Mouse (Mus musculus) midbrain, embryonic 14.5 days (tissue): ENCODE data around the gene Nop53. TPM values are rescaled to one million over a fixed set of nuclear protein-coding genes. Genes with fewer than 3 reads are reported as not detected.

Experiments used
- ATAC-seq: fragments of 200-750 bp; cut with Nextera tagmentation; 2 replicates; pipeline ENCODE4 v1.8.0; 2017; ENCODE audit warnings: moderate number of reproducible peaks, moderate library complexity; ENCODE audit not compliant: low FRiP score, low TSS enrichment
- DNase-seq: peaks from one replicate; pipeline ENCODE4 v3.0.0-alpha.2; 2015
- H3K27ac ChIP-seq: fragments of 300-500 bp; sonication (generic); replicated peaks from 2 replicates; pipeline ENCODE4 v1.5.1; 2014; ENCODE audit warnings: mild to moderate bottlenecking, low read depth, low read length, moderate library complexity
- H3K27me3 ChIP-seq: fragments of 300-500 bp; sonication (generic); 2 replicates; pipeline ENCODE4 v1.6.1; 2014; ENCODE audit warnings: low read length, control low read depth, mixed read lengths; ENCODE audit not compliant: control insufficient read depth, insufficient read depth
- H3K36me3 ChIP-seq: fragments of 300-500 bp; sonication (generic); 2 replicates; pipeline ENCODE4 v1.6.1; 2014; ENCODE audit warnings: low read length, control low read depth; ENCODE audit not compliant: control insufficient read depth, insufficient read depth
- H3K4me1 ChIP-seq: fragments of 300-500 bp; sonication (generic); 2 replicates; pipeline ENCODE4 v1.6.1; 2014; ENCODE audit warnings: mild to moderate bottlenecking, antibody characterized with exemption, low read length, control low read depth; ENCODE audit not compliant: control insufficient read depth, insufficient read depth
- H3K4me2 ChIP-seq: fragments of 300-500 bp; sonication (generic); 2 replicates; pipeline ENCODE4 v1.6.1; 2014; ENCODE audit warnings: mild to moderate bottlenecking, low read length, moderate library complexity
- H3K4me3 ChIP-seq: fragments of 300-500 bp; sonication (generic); replicated peaks from 2 replicates; pipeline ENCODE4 v1.5.1; 2014; ENCODE audit warnings: low read depth, low read length
- H3K9ac ChIP-seq: fragments of 300-500 bp; sonication (generic); replicated peaks from 2 replicates; pipeline ENCODE4 v1.6.1; 2014; ENCODE audit warnings: mild to moderate bottlenecking, low read length, moderate library complexity
- H3K9me3 ChIP-seq: fragments of 300-500 bp; sonication (generic); 2 replicates; pipeline ENCODE4 v1.6.1; 2016; ENCODE audit warnings: low read length, control low read depth, mixed read lengths; ENCODE audit not compliant: control insufficient read depth
- WGBS: fragments of 180-500 bp; shearing (Covaris S2); extraction: QIAGEN DNeasy Blood & Tissue Kit; methylation state at CpG from one replicate; pipeline ENCODE4 v1.1.7; 2014; 5-methylcytosine and 5-hydroxymethylcytosine counted together
- polyA plus RNA-seq: library from polyadenylated mRNA; unstranded; fragments of >200 nt; fragmentation: Nextera tagmentation; extraction: Ambion mirVana; gene quantifications from 2 replicates; pipeline ENCODE4 v1.2.1, GENCODE M21; 2014

Gene Nop53
- polyA plus RNA-seq, 1 experiment from 2014 or later = 136 TPM

DNA sequence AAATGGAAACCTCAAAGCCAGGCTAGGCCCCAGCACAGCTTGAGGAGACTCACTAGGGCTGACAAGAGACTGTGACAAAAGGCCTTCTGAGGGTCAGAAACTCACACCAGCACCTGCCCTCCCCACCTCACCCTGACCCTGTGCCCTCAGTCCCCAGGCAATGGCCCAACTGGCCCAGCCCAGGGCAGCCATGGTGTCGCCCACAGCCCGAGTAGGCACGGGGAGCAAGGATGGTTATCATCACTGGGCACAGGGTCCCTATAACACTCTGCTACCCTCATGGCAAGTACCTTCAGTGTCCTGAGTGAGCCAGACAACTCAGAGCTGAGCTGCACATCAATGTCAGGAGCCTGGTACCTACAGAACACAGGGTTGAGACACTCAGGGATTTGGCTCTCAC is 7.3 kb downstream of the Nop53 start:
- Histone ChIP-seq H3K36me3 (peaks cover 86% of the 10 kb centered on the region), H3K9ac (no peak overlapping the region), H3K27ac (no peak overlapping the region), H3K27me3 (no peaks in the 10 kb centered on the region), H3K4me3 (no peak overlapping the region), H3K9me3 (no peaks in the 10 kb centered on the region), H3K4me1 (no peaks in the 10 kb centered on the region), H3K4me2 (no peak overlapping the region)
- ATAC-seq (no peak), DNase-seq (no peak)
- 95% methylated on average over 3 of the region's 3 CpGs for WGBS

GRCm38 (mm10) chr7:15937491-15937890 is 8.4 kb downstream of the Nop53 start:
- ATAC-seq = no peak
- no peak overlapping the region for H3K4me3 ChIP-seq
- H3K36me3 ChIP-seq = peaks cover 74% of the 10 kb centered on the region
- no peaks in the 10 kb centered on the region for H3K9me3 ChIP-seq
- WGBS = 96% methylated on average over 5 of the region's 5 CpGs
- H3K9ac ChIP-seq = no peak overlapping the region
- H3K4me1 ChIP-seq = no peaks in the 10 kb centered on the region
- H3K27me3 ChIP-seq = no peaks in the 10 kb centered on the region
- DNase-seq = no peak
- H3K4me2 ChIP-seq = no peak overlapping the region
- H3K27ac ChIP-seq = no peak overlapping the region

- no peak overlapping the region for H3K27ac ChIP-seq
- H3K27me3 ChIP-seq = no peaks in the 10 kb centered on the region
- H3K9me3 ChIP-seq = no peaks in the 10 kb centered on the region
- H3K4me3 ChIP-seq = no peak overlapping the region
- H3K9ac ChIP-seq = no peak overlapping the region
- H3K4me2 ChIP-seq = no peak overlapping the region
- ATAC-seq = no peak
- H3K4me1 ChIP-seq = no peaks in the 10 kb centered on the region
- no peak for DNase-seq
- H3K36me3 ChIP-seq = peaks cover 36% of the 10 kb centered on the region
- WGBS = 71% methylated on average over 16 of the region's 16 CpGs
These were observed 12.2 kb downstream of the Nop53 start for GRCm38 (mm10) chr7:15933437-15934359.

DNA sequence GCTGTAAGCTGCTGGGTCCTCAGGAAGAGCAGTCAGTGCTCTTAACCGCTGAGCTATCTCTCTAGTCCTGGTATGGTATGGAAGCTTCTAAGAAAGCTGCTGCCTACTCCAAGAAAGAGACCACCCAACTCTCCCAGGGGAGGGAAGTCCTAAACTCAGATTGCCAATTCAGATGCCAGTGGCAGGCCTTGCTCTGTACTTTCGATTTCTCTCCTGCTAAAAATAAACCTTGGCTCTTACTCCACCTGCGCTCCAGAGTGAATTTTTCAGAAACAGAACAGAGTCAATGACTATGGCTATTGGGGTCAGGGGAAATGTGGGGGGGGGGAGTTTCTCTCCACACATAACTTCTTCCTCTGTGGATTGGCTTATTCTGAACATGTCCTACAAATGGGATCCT is 14.2 kb downstream of the Nop53 start:
- Histone ChIP-seq H3K4me2 (no peak overlapping the region), H3K9me3 (no peaks in the 10 kb centered on the region), H3K4me1 (no peaks in the 10 kb centered on the region), H3K9ac (no peak overlapping the region), H3K36me3 (peaks cover 16% of the 10 kb centered on the region), H3K4me3 (no peak overlapping the region), H3K27me3 (no peaks in the 10 kb centered on the region), H3K27ac (no peak overlapping the region)
- WGBS = 92% methylated on average over 3 of the region's 3 CpGs
- DNase-seq (no peak), ATAC-seq (no peak)

DNA sequence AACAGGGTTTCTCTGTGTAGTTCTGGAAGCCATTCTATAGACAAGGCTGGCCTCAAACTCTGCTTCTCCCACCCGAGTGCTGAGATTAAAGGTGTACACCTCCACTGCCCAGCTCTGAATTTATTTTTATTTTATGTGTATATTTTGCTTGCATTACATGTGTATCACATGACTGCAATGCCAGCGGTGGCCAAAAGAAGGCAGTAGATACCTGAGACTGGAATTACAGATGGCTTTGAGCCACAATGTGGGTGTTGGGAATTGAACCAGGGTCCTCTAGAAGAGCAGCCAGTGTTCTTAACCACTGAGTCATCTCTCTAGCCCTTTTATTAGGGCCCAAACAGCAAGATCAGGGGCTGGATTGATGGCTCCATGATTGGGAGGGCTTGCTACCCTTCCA is 15.3 kb downstream of the Nop53 start:
- Histone ChIP-seq H3K4me2 (no peak overlapping the region), H3K4me3 (no peak overlapping the region), H3K4me1 (no peaks in the 10 kb centered on the region), H3K9ac (no peak overlapping the region), H3K36me3 (0 out of 2 replicates have a peak, but pooled peaks cover 5% of the 10 kb centered on the region), H3K9me3 (no peaks in the 10 kb centered on the region), H3K27ac (no peak overlapping the region), H3K27me3 (no peaks in the 10 kb centered on the region)
- ATAC-seq (no peak), DNase-seq (no peak)
- 63% methylated on average over 2 of the region's 2 CpGs for WGBS

- WGBS = 38% methylated on average over 4 of the region's 4 CpGs
- no peaks in the 10 kb centered on the region for H3K4me1 ChIP-seq
- H3K27ac ChIP-seq = no peak overlapping the region
- no peak overlapping the region for H3K4me3 ChIP-seq
- H3K9ac ChIP-seq = no peak overlapping the region
- H3K4me2 ChIP-seq = no peak overlapping the region
- DNase-seq (peak; percentile 30), ATAC-seq (no peak; the same call in 1 of the 2 replicates)
- H3K36me3 ChIP-seq = no peaks in the 10 kb centered on the region
- no peaks in the 10 kb centered on the region for H3K9me3 ChIP-seq
- no peaks in the 10 kb centered on the region for H3K27me3 ChIP-seq
These were observed 16.0 kb downstream of the Nop53 start for GRCm38 (mm10) chr7:15929910-15930309.

DNA sequence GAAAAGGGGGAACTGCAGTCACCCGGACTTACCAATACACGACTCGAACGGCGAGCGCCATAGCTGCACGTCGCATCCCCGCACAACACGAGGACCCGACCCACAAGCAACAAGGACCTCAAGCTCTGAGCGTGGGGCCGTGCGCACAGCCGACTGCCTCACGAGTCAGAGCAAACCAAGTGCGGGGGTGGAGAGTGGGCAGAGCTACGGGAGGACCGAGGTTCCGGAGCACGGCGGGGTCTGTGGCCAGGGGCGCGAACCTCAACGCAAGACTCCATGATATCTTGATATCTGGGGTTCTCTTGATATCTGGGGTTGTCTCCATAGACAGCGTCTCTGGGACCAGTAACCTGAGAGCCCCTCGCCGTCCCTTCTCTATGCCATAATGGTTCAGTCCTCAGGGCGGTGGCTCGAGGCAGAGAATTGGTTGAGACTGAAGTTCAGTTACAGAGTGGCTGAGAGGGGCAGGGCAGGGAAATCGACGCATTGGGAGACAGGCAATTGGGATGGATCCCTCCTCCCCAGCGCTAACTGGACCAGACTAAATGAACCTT is 23.6 kb downstream of the Nop53 start, which contains the start of gene Selenow:
TSS of gene Selenow (minus strand) at position 183 of the 554 bp plus-strand sequence.
- peak; percentile 94 for ATAC-seq
- Histone ChIP-seq H3K4me1 (peaks cover 24% of the 10 kb centered on the region), H3K27ac (peak within 1 kb of the TSS; percentile 83), H3K4me2 (peak within 1 kb of the TSS; percentile 89), H3K9me3 (no peaks in the 10 kb centered on the region), H3K27me3 (no peaks in the 10 kb centered on the region), H3K9ac (peak within 1 kb of the TSS; percentile 78), H3K4me3 (peak within 1 kb of the TSS; percentile 82), H3K36me3 (peaks cover 28% of the 10 kb centered on the region)
- peak; percentile 96 for DNase-seq
- under 1% methylated on average over 33 of the region's 33 CpGs for WGBS

DNA sequence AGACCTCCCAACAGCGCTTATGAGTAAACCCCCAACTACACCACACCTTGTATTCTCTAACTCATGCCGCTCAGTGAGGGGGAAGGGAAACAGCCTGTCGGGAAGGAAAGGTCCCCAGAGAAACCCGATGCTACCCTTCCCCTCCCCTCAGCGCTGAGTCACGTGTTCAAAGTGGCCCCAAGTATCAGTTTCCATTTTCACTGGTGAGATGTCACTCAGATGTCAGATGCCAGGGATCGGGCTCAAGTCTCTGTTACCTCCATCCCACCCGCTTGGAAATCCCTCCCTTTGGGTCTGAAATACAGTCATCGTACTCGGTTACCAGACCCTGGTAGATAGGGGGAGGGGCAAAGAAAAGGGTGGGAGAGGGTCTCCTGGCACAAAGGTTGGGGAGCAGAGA is 24.1 kb downstream of the Nop53 start:
- Histone ChIP-seq H3K9me3 (no peaks in the 10 kb centered on the region), H3K4me1 (peaks cover 24% of the 10 kb centered on the region), H3K4me2 (peak overlapping the region; percentile 89), H3K9ac (peak overlapping the region; percentile 78), H3K27ac (peak overlapping the region; percentile 83), H3K4me3 (peak overlapping the region; percentile 82), H3K36me3 (peaks cover 32% of the 10 kb centered on the region), H3K27me3 (no peaks in the 10 kb centered on the region)
- WGBS = 0% methylated on average over 10 of the region's 10 CpGs
- ATAC-seq (peak; percentile 62), DNase-seq (peak; percentile 75)
